Comparison of ENCODE assay signal across 23 mouse cellular contexts in the genomic region with DNA sequence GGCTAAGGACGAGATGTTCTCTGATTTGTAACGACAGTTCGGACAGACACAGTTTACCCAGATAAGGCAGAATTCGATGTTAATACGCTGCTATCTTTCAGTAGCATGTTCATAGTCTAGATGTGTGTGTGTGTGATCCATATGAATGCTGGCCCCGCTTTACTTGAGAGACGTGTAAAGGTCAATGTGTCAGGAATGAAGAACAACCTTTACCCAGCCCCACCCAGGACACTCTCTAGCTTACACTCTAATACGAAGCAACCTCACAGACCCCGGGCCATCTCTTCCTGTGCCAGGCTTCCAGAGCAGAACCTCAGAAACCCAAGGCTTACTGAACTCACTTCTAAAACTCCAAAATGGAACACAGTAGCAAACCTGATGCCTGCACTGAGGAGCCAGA. TPM values are rescaled to one million over a fixed set of nuclear protein-coding genes. Genes with fewer than 3 reads are reported as not detected.
A peak's percentile ranks its signal among the peaks of the same experiment; 100 is the strongest.
DNase-seq lines count a peak whose midpoint lies in the region; ATAC-seq and TF ChIP-seq lines count a peak whose summit lies in the region.
"Had no signal": no experiment of that assay in that cellular context is flagged by ENCODE, and none has a peak within 500 bp of the region (broad histone marks: within the 10 kb centered on the region; RNA-seq: fewer than 3 reads in every experiment).

No protein-coding gene starts in this region.

- no peak overlapping the region for H3K4me2 ChIP-seq in forebrain, embryonic 11.5 days (ENCODE audit: low read depth, low read length, severe bottlenecking)
- H3K4me2 ChIP-seq in liver, embryonic 14.5 days (ENCODE audit: low read depth) = no peak overlapping the region
- no peak overlapping the region for H3K4me2 ChIP-seq in liver, embryonic 11.5 days
- H3K4me2 ChIP-seq in liver, embryonic 16.5 days (ENCODE audit: low read depth, low read length) = no peak overlapping the region
- H3K4me2 ChIP-seq: embryonic facial prominence, embryonic 13.5 days; hindbrain, embryonic 14.5 days had no signal

- no peak for ATAC-seq in forebrain, embryonic 11.5 days (replicated peaks; ENCODE audit: low FRiP score)
- no peak for ATAC-seq in liver, embryonic 14.5 days (ENCODE audit: insufficient read depth)
- no peak for ATAC-seq in liver, embryonic 11.5 days (replicated peaks; ENCODE audit: low FRiP score)
- peak; percentile 25; the same call in 1 of the 2 replicates for ATAC-seq in liver, embryonic 16.5 days (ENCODE audit: low read depth)
- ATAC-seq: CD4-positive, CD25-positive, alpha-beta regulatory T cell, adult 4 months; forebrain, embryonic 14.5 days had no signal

- H3K4me1 ChIP-seq in forebrain, embryonic 11.5 days (replicated peaks; ENCODE audit: control insufficient read depth, insufficient read depth, low read length) = no peaks in the 10 kb centered on the region
- peaks cover 28% of the 10 kb centered on the region for H3K4me1 ChIP-seq in forebrain, embryonic 10.5 days
- peaks cover 0 to 14% of the 10 kb centered on the region in 2 experiments; a peak in 2 of 4 replicates for H3K4me1 ChIP-seq in liver, embryonic 14.5 days (replicated peaks; ENCODE audit: control insufficient read depth in 2 of 2, insufficient read depth in 2 of 2, low read length in 1 of 2)
- 0 out of 2 replicates have a peak, but pooled peaks cover 4% of the 10 kb centered on the region for H3K4me1 ChIP-seq in liver, embryonic 11.5 days (replicated peaks; ENCODE audit: control insufficient read depth, insufficient read depth, low read length)
- peaks cover 5% of the 10 kb centered on the region for H3K4me1 ChIP-seq in liver, embryonic 16.5 days (ENCODE audit: control insufficient read depth, low read depth, low read length)

- DNase-seq in forebrain, embryonic 11.5 days (ENCODE audit: low spot score) = peak; percentile 41
- DNase-seq in forebrain, embryonic 10.5 days (ENCODE audit: extremely low spot score, low spot score) = no peak
- DNase-seq in liver, embryonic 14.5 days (ENCODE audit: low read depth in 3 of 3, low spot score in 3 of 3) = no peak
- no peak for DNase-seq in liver, embryonic 11.5 days (ENCODE audit: low spot score)
- DNase-seq in yolk sac, embryonic 10.5 days (ENCODE audit: low spot score) = peak; percentile 39
- no peak for DNase-seq in layer of hippocampus, postnatal 36 days
- DNase-seq in lung, postnatal 36 days = no peak
- DNase-seq: adrenal gland, postnatal 10 days; B cell, adult 2 months; cerebellum, adult 11-12 months; cerebellum, adult 9-10 months; cerebellum, postnatal 36 days; gastrocnemius, adult 2 months; gastrocnemius, postnatal 25 days; heart, postnatal 10 days had no signal

- no peaks in the 10 kb centered on the region for H3K36me3 ChIP-seq in forebrain, embryonic 11.5 days (ENCODE audit: control insufficient read depth, insufficient read depth, low read length)
- no peaks in the 10 kb centered on the region for H3K36me3 ChIP-seq in forebrain, embryonic 10.5 days (replicated peaks)
- H3K36me3 ChIP-seq in liver, embryonic 14.5 days (replicated peaks; ENCODE audit: control insufficient read depth, insufficient read depth, low read depth) = no peaks in the 10 kb centered on the region
- H3K36me3 ChIP-seq in liver, embryonic 11.5 days (ENCODE audit: control insufficient read depth, insufficient read depth, low read length) = no peaks in the 10 kb centered on the region
- no peaks in the 10 kb centered on the region for H3K36me3 ChIP-seq in liver, embryonic 16.5 days (ENCODE audit: control insufficient read depth, insufficient read depth)
- H3K36me3 ChIP-seq: embryonic facial prominence, embryonic 13.5 days had no signal

- no peak overlapping the region for H3K9ac ChIP-seq in forebrain, embryonic 11.5 days (ENCODE audit: low read length)
- no peak overlapping the region for H3K9ac ChIP-seq in liver, embryonic 14.5 days (replicated peaks)
- H3K9ac ChIP-seq in liver, embryonic 11.5 days (ENCODE audit: low read depth, low read length) = no peak overlapping the region
- no peak overlapping the region for H3K9ac ChIP-seq in liver, embryonic 16.5 days (ENCODE audit: low read depth, low read length)
- H3K9ac ChIP-seq: embryonic facial prominence, embryonic 13.5 days; hindbrain, embryonic 14.5 days had no signal

- H3K27ac ChIP-seq in forebrain, embryonic 11.5 days (ENCODE audit: low read depth, low read length) = no peak overlapping the region
- no peak overlapping the region for H3K27ac ChIP-seq in forebrain, embryonic 10.5 days
- no peak overlapping the region for H3K27ac ChIP-seq in liver, embryonic 14.5 days
- H3K27ac ChIP-seq in liver, embryonic 11.5 days (ENCODE audit: low read depth, low read length) = no peak overlapping the region
- no peak overlapping the region for H3K27ac ChIP-seq in liver, embryonic 16.5 days (ENCODE audit: low read length)
- H3K27ac ChIP-seq: embryonic facial prominence, embryonic 13.5 days; gastrocnemius, adult 2 months; hindbrain, embryonic 14.5 days had no signal

- 77% methylated on average over 9 of the region's 9 CpGs for WGBS in forebrain, embryonic 11.5 days
- 79% methylated on average over 9 of the region's 9 CpGs for WGBS in forebrain, embryonic 10.5 days
- WGBS in liver, embryonic 14.5 days (ENCODE audit: insufficient replicate concordance) = 40% methylated on average over 9 of the region's 9 CpGs
- 69% methylated on average over 9 of the region's 9 CpGs for WGBS in liver, embryonic 11.5 days
- 43% methylated on average over 9 of the region's 9 CpGs for WGBS in liver, embryonic 16.5 days (ENCODE audit: insufficient replicate concordance)

- TF ChIP-seq EP300 in liver, embryonic 14.5 days (IDR thresholded peaks at IDR 0.05; ENCODE audit: low read depth) = peak; percentile 25; the same call in 1 of the 2 replicates

- no peaks in the 10 kb centered on the region for H3K27me3 ChIP-seq in forebrain, embryonic 11.5 days (ENCODE audit: control insufficient read depth, insufficient read depth, low read length)
- H3K27me3 ChIP-seq in forebrain, embryonic 10.5 days (ENCODE audit: poor library complexity, severe bottlenecking) = peaks cover 18% of the 10 kb centered on the region
- H3K27me3 ChIP-seq in liver, embryonic 14.5 days (ENCODE audit: control insufficient read depth, insufficient read depth, low read length) = no peaks in the 10 kb centered on the region
- H3K27me3 ChIP-seq in liver, embryonic 11.5 days (replicated peaks; ENCODE audit: control insufficient read depth, insufficient read depth, low read length) = no peaks in the 10 kb centered on the region
- H3K27me3 ChIP-seq in liver, embryonic 16.5 days (ENCODE audit: control insufficient read depth, insufficient read depth, low read depth, low read length) = no peaks in the 10 kb centered on the region
- H3K27me3 ChIP-seq: embryonic facial prominence, embryonic 13.5 days had no signal

- TF ChIP-seq CTCF in liver, embryonic 14.5 days (IDR thresholded peaks at IDR 0.05; ENCODE audit: low read depth) = no peak

- H3K4me3 ChIP-seq in forebrain, embryonic 11.5 days (ENCODE audit: low read depth, low read length) = no peak overlapping the region
- no peak overlapping the region for H3K4me3 ChIP-seq in forebrain, embryonic 10.5 days
- no peak overlapping the region for H3K4me3 ChIP-seq in liver, embryonic 14.5 days (ENCODE audit: insufficient read depth in 1 of 2, low read depth in 2 of 2, low read length in 2 of 2)
- H3K4me3 ChIP-seq in liver, embryonic 11.5 days (ENCODE audit: low read depth, low read length) = no peak overlapping the region
- H3K4me3 ChIP-seq in liver, embryonic 16.5 days (ENCODE audit: low read depth, low read length) = no peak overlapping the region
- H3K4me3 ChIP-seq: embryonic facial prominence, embryonic 13.5 days; gastrocnemius, adult 2 months had no signal

- H3K9me3 ChIP-seq in forebrain, embryonic 11.5 days (ENCODE audit: control insufficient read depth, low read length) = no peaks in the 10 kb centered on the region
- no peaks in the 10 kb centered on the region for H3K9me3 ChIP-seq in forebrain, embryonic 10.5 days
- no peaks in the 10 kb centered on the region for H3K9me3 ChIP-seq in liver, embryonic 14.5 days (ENCODE audit: control insufficient read depth, low read length)
- no peaks in the 10 kb centered on the region for H3K9me3 ChIP-seq in liver, embryonic 11.5 days (ENCODE audit: control insufficient read depth, low read length)
- no peaks in the 10 kb centered on the region for H3K9me3 ChIP-seq in liver, embryonic 16.5 days (replicated peaks; ENCODE audit: control insufficient read depth, low read length)
- H3K9me3 ChIP-seq: embryonic facial prominence, embryonic 13.5 days had no signal

RNA-seq across cellular contexts. Expression of gene Sult6b2, which starts 5.5 kb away (rescaled TPM):
- polyA plus RNA-seq in forebrain, embryonic 11.5 days (2014; fragmentation: Nextera tagmentation; extraction: Ambion mirVana) = 0.29 TPM in 1 of 2 replicates, not detected in the other
- 0.06 TPM in 1 of 2 replicates, not detected in the other for polyA plus RNA-seq in forebrain, embryonic 10.5 days (2016; fragmentation: Nextera tagmentation; extraction: Ambion mirVana)
- polyA plus RNA-seq in liver, embryonic 14.5 days (2012; rRNA removed) = not detected in 2 replicates
- polyA plus RNA-seq in liver, embryonic 14.5 days (2014; fragmentation: Nextera tagmentation; extraction: Ambion mirVana) = not detected in 2 replicates
- polyA plus RNA-seq in liver, embryonic 11.5 days (2014; fragmentation: Nextera tagmentation; extraction: Ambion mirVana) = 0.07 TPM in 1 of 2 replicates, not detected in the other
- 0.06 and 0.14 TPM in 2 replicates for polyA plus RNA-seq in liver, embryonic 16.5 days (2015; fragmentation: Nextera tagmentation; extraction: Ambion mirVana)
- total RNA-seq in layer of hippocampus, postnatal 36 days (2021) = not detected
- total RNA-seq: adrenal gland, postnatal 10 days; gastrocnemius, adult 2 months; gastrocnemius, postnatal 25 days; granulocyte monocyte progenitor cell, adult 5-6 weeks; heart, postnatal 10 days; hematopoietic stem cell, adult 5-6 weeks; MEL had no signal
- polyA plus RNA-seq: CD4-positive, CD25-positive, alpha-beta regulatory T cell, adult 4 months; embryonic facial prominence, embryonic 13.5 days; hindbrain, embryonic 14.5 days had no signal

RNA-seq across cellular contexts. Expression of gene Cmas, which starts 42.4 kb away (rescaled TPM):
- 103 and 109 TPM in 2 replicates for polyA plus RNA-seq in forebrain, embryonic 11.5 days (2014; fragmentation: Nextera tagmentation; extraction: Ambion mirVana)
- 68.9 and 70.6 TPM in 2 replicates for polyA plus RNA-seq in forebrain, embryonic 10.5 days (2016; fragmentation: Nextera tagmentation; extraction: Ambion mirVana)
- 43.3 and 80.7 TPM in 2 replicates for polyA plus RNA-seq in liver, embryonic 14.5 days (2012; rRNA removed)
- 176 and 181 TPM in 2 replicates for polyA plus RNA-seq in liver, embryonic 14.5 days (2014; fragmentation: Nextera tagmentation; extraction: Ambion mirVana)
- 93.0 and 102 TPM in 2 replicates for polyA plus RNA-seq in liver, embryonic 11.5 days (2014; fragmentation: Nextera tagmentation; extraction: Ambion mirVana)
- 156 and 159 TPM in 2 replicates for polyA plus RNA-seq in liver, embryonic 16.5 days (2015; fragmentation: Nextera tagmentation; extraction: Ambion mirVana)
- 100 to 1,000 TPM in 1 of 2 experiments, 10 to 100 TPM in 1; 93.1 to 101 TPM for total RNA-seq in layer of hippocampus, postnatal 36 days (2021)

Comparison
In these comparisons a context has a peak if more than half of its experiments do, and no peak if none do; other contexts are left out.
1. DNase-seq: peak in forebrain, embryonic 11.5 days (single experiment) and yolk sac, embryonic 10.5 days (single experiment); none in forebrain, embryonic 10.5 days (single experiment), liver, embryonic 14.5 days (0 of 3), liver, embryonic 11.5 days (single experiment), layer of hippocampus, postnatal 36 days (0 of 2) and lung, postnatal 36 days (single experiment).